Mouse (Mus musculus) forebrain, postnatal 0 days (tissue): ENCODE measurements at regions not wholly inside any gene's neighbourhood (a gene's known extent, or its start where the extent isn't known, plus 50 kb on each side); places are given as distances from the start of the nearest gene placed in this dataset.

ENCODE experiments used
- ATAC-seq: fragments of 200-750 bp; cut with Nextera tagmentation; 2 replicates; pipeline ENCODE4 v1.8.0; 2017; ENCODE audit warnings: mild to moderate bottlenecking, moderate library complexity
- DNase-seq: peaks from one replicate; pipeline ENCODE4 v3.0.0-alpha.2; 2015
- H3K27ac ChIP-seq: fragments of 300-500 bp; sonication (generic); 2 replicates; pipeline ENCODE4 v1.5.1; 2014; ENCODE audit warnings: low read depth, mild to moderate bottlenecking, antibody characterized with exemption, low read length, moderate library complexity, mixed read lengths
- H3K27me3 ChIP-seq: fragments of 300-500 bp; sonication (generic); 2 replicates; pipeline ENCODE4 v1.6.1; 2014; ENCODE audit warnings: mild to moderate bottlenecking, low read length, mixed read lengths; ENCODE audit not compliant: insufficient read depth
- H3K36me3 ChIP-seq: fragments of 300-500 bp; sonication (generic); 2 replicates; pipeline ENCODE4 v1.6.1; 2014; ENCODE audit warnings: mild to moderate bottlenecking, moderate library complexity; ENCODE audit not compliant: insufficient read depth
- H3K4me1 ChIP-seq: fragments of 300-500 bp; sonication (generic); 2 replicates; pipeline ENCODE4 v1.6.1; 2014; ENCODE audit warnings: antibody characterized with exemption; ENCODE audit not compliant: insufficient read depth
- H3K4me2 ChIP-seq: fragments of 300-500 bp; sonication (generic); 2 replicates; pipeline ENCODE4 v1.6.1; 2014; ENCODE audit warnings: low read depth, mild to moderate bottlenecking, moderate library complexity
- H3K4me3 ChIP-seq: fragments of 300-500 bp; sonication (generic); 2 replicates; pipeline ENCODE4 v1.5.1; 2014; ENCODE audit warnings: low read depth, low read length, mixed read lengths
- H3K9ac ChIP-seq: fragments of 300-500 bp; sonication (generic); 2 replicates; pipeline ENCODE4 v1.6.1; 2014; ENCODE audit warnings: mild to moderate bottlenecking
- H3K9me3 ChIP-seq: fragments of 300-500 bp; sonication (generic); 2 replicates; pipeline ENCODE4 v1.6.1; 2016; ENCODE audit warnings: low read length
- CTCF ChIP-seq: sonication (generic); IDR thresholded peaks from 2 replicates; pipeline ENCODE4 v1.5.1; 2016; ENCODE audit warnings: antibody characterized with exemption, control low read depth, low read depth
- WGBS: fragments of 180-500 bp; shearing (Covaris S2); extraction: QIAGEN DNeasy Blood & Tissue Kit; methylation state at CpG from one replicate; pipeline ENCODE4 v1.1.7; 2014; 5-methylcytosine and 5-hydroxymethylcytosine counted together

- no peak overlapping the region for H3K27ac ChIP-seq
- H3K27me3 ChIP-seq: no peaks in the 10 kb centered on the region
- no peak overlapping the region for H3K4me3 ChIP-seq
- no peaks in the 10 kb centered on the region for H3K36me3 ChIP-seq
- no peaks in the 10 kb centered on the region for H3K4me1 ChIP-seq
- H3K9ac ChIP-seq: no peak overlapping the region
- ATAC-seq (no peak), DNase-seq (no peak)
- no peak for TF ChIP-seq CTCF
- no peak overlapping the region for H3K4me2 ChIP-seq
- 89% methylated on average over 3 of the region's 3 CpGs for WGBS
- H3K9me3 ChIP-seq: no peaks in the 10 kb centered on the region
Observed at GRCm38 (mm10) chr17:4796241-4796640, 197.9 kb upstream of the Arid1b start.

GRCm38 (mm10) chr17:4804013-4804412 lies 190.1 kb upstream of the Arid1b start:
- 69% methylated on average over 4 of the region's 4 CpGs for WGBS
- no peaks in the 10 kb centered on the region for H3K4me1 ChIP-seq
- no peak overlapping the region for H3K4me3 ChIP-seq
- DNase-seq (peak; percentile 17), ATAC-seq (no peak)
- no peaks in the 10 kb centered on the region for H3K36me3 ChIP-seq
- no peak for TF ChIP-seq CTCF
- H3K9ac ChIP-seq: no peak overlapping the region
- H3K4me2 ChIP-seq: no peak overlapping the region
- no peaks in the 10 kb centered on the region for H3K27me3 ChIP-seq
- H3K9me3 ChIP-seq: no peaks in the 10 kb centered on the region
- no peak overlapping the region for H3K27ac ChIP-seq

GRCm38 (mm10) chr17:4806051-4806450 lies 188.1 kb upstream of the Arid1b start:
- WGBS: 48% methylated on average over 5 of the region's 5 CpGs
- DNase-seq: no peak

GRCm38 (mm10) chr17:4808926-4809325 lies 185.2 kb upstream of the Arid1b start:
- H3K27me3 ChIP-seq: no peaks in the 10 kb centered on the region
- 91% methylated on average over 3 of the region's 3 CpGs for WGBS

More at GRCm38 (mm10) chr17:4806051-4806450, 188.1 kb upstream of the Arid1b start:
- Histone ChIP-seq H3K9me3 (no peaks in the 10 kb centered on the region), H3K4me3 (no peak overlapping the region), H3K4me1 (no peaks in the 10 kb centered on the region), H3K4me2 (no peak overlapping the region), H3K9ac (no peak overlapping the region), H3K36me3 (no peaks in the 10 kb centered on the region), H3K27me3 (no peaks in the 10 kb centered on the region), H3K27ac (no peak overlapping the region)
- no peak for TF ChIP-seq CTCF
- ATAC-seq: no peak

GRCm38 (mm10) chr17:4813232-4813631 lies 180.9 kb upstream of the Arid1b start:
- 92% methylated on average over 3 of the region's 3 CpGs for whole genome bisulfite sequencing
- Histone ChIP-seq H3K4me1 (no peaks in the 10 kb centered on the region), H3K27me3 (no peaks in the 10 kb centered on the region), H3K4me2 (no peak overlapping the region), H3K9me3 (0 out of 2 replicates have a peak, but pooled peaks cover 3% of the 10 kb centered on the region), H3K9ac (no peak overlapping the region), H3K36me3 (no peaks in the 10 kb centered on the region), H3K27ac (no peak overlapping the region), H3K4me3 (no peak overlapping the region)
- no peak for DNase-seq
- TF ChIP-seq CTCF: no peak
- ATAC-seq: no peak

More at GRCm38 (mm10) chr17:4808926-4809325, 185.2 kb upstream of the Arid1b start:
- Histone ChIP-seq H3K4me3 (no peak overlapping the region), H3K9ac (no peak overlapping the region), H3K9me3 (no peaks in the 10 kb centered on the region), H3K4me2 (no peak overlapping the region), H3K36me3 (no peaks in the 10 kb centered on the region), H3K4me1 (no peaks in the 10 kb centered on the region), H3K27ac (no peak overlapping the region)
- TF ChIP-seq CTCF: no peak
- no peak for ATAC-seq
- no peak for DNase-seq

GRCm38 (mm10) chr17:4813666-4814065 lies 180.5 kb upstream of the Arid1b start:
- no peak for ATAC-seq
- H3K4me3 ChIP-seq: no peak overlapping the region
- H3K27me3 ChIP-seq: no peaks in the 10 kb centered on the region
- no peaks in the 10 kb centered on the region for H3K36me3 ChIP-seq
- H3K27ac ChIP-seq: no peak overlapping the region
- no peak overlapping the region for H3K9ac ChIP-seq
- no peaks in the 10 kb centered on the region for H3K4me1 ChIP-seq
- no peak for TF ChIP-seq CTCF
- no peak overlapping the region for H3K4me2 ChIP-seq
- H3K9me3 ChIP-seq: 0 out of 2 replicates have a peak, but pooled peaks cover 3% of the 10 kb centered on the region
- no peak for DNase-seq
- WGBS: 78% methylated on average over 6 of the region's 6 CpGs

- ATAC-seq: no peak
- Histone ChIP-seq H3K36me3 (no peaks in the 10 kb centered on the region), H3K27ac (no peak overlapping the region), H3K4me3 (no peak overlapping the region), H3K27me3 (no peaks in the 10 kb centered on the region), H3K9me3 (no peaks in the 10 kb centered on the region), H3K9ac (no peak overlapping the region), H3K4me1 (no peaks in the 10 kb centered on the region), H3K4me2 (no peak overlapping the region)
- 86% methylated on average over 8 of the region's 8 CpGs for WGBS
- no peak for TF ChIP-seq CTCF
- no peak for DNase-seq
Observed at GRCm38 (mm10) chr17:4825221-4825895, 168.8 kb upstream of the Arid1b start.
